Mouse (Mus musculus) E14TG2a.4 (cell line): ENCODE results near the gene Nomo1.

Source experiments
- CTCF ChIP-seq: conservative IDR thresholded peaks from 2 replicates; pipeline ENCODE4 v1.5.1; 2014; ENCODE audit warnings: low read length
- NANOG ChIP-seq: IDR thresholded peaks from 2 replicates; pipeline ENCODE4 v1.6.1; 2014; ENCODE audit warnings: borderline replicate concordance, low read length, mixed read lengths
- POU5F1 ChIP-seq: IDR thresholded peaks from 2 replicates; pipeline ENCODE4 v1.6.1; 2014; ENCODE audit warnings: low read length, borderline replicate concordance

GRCm38 (mm10) chr7:46019594-46019993, 13.9 kb upstream of the Nomo1 start:
- TF ChIP-seq CTCF (no peak), NANOG (no peak), POU5F1 (no peak)
